Mouse (Mus musculus) embryonic fibroblast, embryonic 13.5 days (primary cell): ENCODE measurements around the gene Plxnc1. TPM values are rescaled to one million over a fixed set of nuclear protein-coding genes. Genes with fewer than 3 reads are reported as not detected.

Experiments used
- H3K27ac ChIP-seq: 2 replicates; pipeline ENCODE4 v1.5.1; 2012; ENCODE audit warnings: low read length, control low read depth, inconsistent platforms; ENCODE audit not compliant: insufficient read depth
- H3K4me1 ChIP-seq: 2 replicates; pipeline ENCODE4 v1.6.1; 2011; ENCODE audit warnings: low read length; ENCODE audit not compliant: control insufficient read depth, insufficient read depth
- H3K4me3 ChIP-seq: 2 replicates; pipeline ENCODE4 v1.5.1; 2011; ENCODE audit warnings: mild to moderate bottlenecking, control low read depth, low read length; ENCODE audit not compliant: insufficient read depth
- CTCF ChIP-seq: IDR thresholded peaks from 2 replicates; pipeline ENCODE4 v1.5.1; 2011; ENCODE audit warnings: mild to moderate bottlenecking, control low read depth, low read length, moderate library complexity, borderline replicate concordance; ENCODE audit not compliant: insufficient read depth
- POLR2A ChIP-seq: IDR thresholded peaks from 2 replicates; pipeline ENCODE4 v1.6.1; 2011; ENCODE audit warnings: low read depth, mild to moderate bottlenecking, control low read depth, low read length, moderate library complexity
- polyA plus RNA-seq: library from polyadenylated mRNA; stranded (reverse); fragments of >200 nt; gene quantifications from 2 replicates; pipeline ENCODE4 v1.2.4, GENCODE M21; 2011; ENCODE audit warnings: low read depth; ENCODE audit not compliant: missing spikeins, insufficient read length

Gene Plxnc1
- polyA plus RNA-seq, 1 experiment = 16.5 TPM

DNA sequence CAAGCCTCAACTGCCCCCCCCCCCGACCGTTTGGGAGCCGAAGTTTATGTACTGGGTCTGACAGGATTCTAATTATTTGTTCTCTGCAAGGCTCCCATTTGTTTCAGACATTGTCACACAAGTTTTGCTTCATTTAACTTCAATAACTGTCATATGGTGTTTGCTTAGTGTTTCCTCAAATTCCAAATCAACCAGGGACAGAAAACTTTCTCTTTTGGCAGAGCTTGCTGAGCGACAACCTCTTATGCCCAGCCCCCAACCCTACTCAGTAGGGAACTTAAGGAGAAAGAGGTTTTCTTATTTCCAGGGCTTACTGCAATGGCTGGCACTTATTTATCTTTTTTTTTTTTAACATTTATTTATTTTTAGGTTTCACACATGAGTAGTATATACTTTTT is 30.5 kb upstream of the Plxnc1 start:
- Histone ChIP-seq H3K4me3 (no peak overlapping the region), H3K4me1 (no peaks in the 10 kb centered on the region), H3K27ac (no peak overlapping the region)
- no peak for TF ChIP-seq POLR2A
- TF ChIP-seq CTCF = no peak

GRCm38 (mm10) chr10:94974345-94975098 is 29.9 kb upstream of the Plxnc1 start:
- no peak for TF ChIP-seq POLR2A
- TF ChIP-seq CTCF = no peak
- H3K27ac ChIP-seq = no peak overlapping the region
- no peaks in the 10 kb centered on the region for H3K4me1 ChIP-seq
- H3K4me3 ChIP-seq = no peak overlapping the region

GRCm38 (mm10) chr10:94971625-94972161 is 27.1 kb upstream of the Plxnc1 start:
- H3K27ac ChIP-seq = no peak overlapping the region
- TF ChIP-seq CTCF (no peak), POLR2A (no peak)
- no peak overlapping the region for H3K4me3 ChIP-seq
- H3K4me1 ChIP-seq = no peaks in the 10 kb centered on the region

- TF ChIP-seq POLR2A = no peak
- no peak for TF ChIP-seq CTCF
- H3K27ac ChIP-seq = no peak overlapping the region
- H3K4me3 ChIP-seq = no peak overlapping the region
- H3K4me1 ChIP-seq = no peaks in the 10 kb centered on the region
Observed at GRCm38 (mm10) chr10:94970221-94970620, 25.6 kb upstream of the Plxnc1 start.

GRCm38 (mm10) chr10:94967468-94967867 is 22.8 kb upstream of the Plxnc1 start:
- Histone ChIP-seq H3K4me1 (no peaks in the 10 kb centered on the region), H3K4me3 (no peak overlapping the region), H3K27ac (no peak overlapping the region)
- TF ChIP-seq POLR2A (no peak), CTCF (no peak)

GRCm38 (mm10) chr10:94966789-94967188 is 22.2 kb upstream of the Plxnc1 start:
- Histone ChIP-seq H3K27ac (no peak overlapping the region), H3K4me1 (no peaks in the 10 kb centered on the region), H3K4me3 (no peak overlapping the region)
- TF ChIP-seq POLR2A = no peak
- TF ChIP-seq CTCF = no peak

DNA sequence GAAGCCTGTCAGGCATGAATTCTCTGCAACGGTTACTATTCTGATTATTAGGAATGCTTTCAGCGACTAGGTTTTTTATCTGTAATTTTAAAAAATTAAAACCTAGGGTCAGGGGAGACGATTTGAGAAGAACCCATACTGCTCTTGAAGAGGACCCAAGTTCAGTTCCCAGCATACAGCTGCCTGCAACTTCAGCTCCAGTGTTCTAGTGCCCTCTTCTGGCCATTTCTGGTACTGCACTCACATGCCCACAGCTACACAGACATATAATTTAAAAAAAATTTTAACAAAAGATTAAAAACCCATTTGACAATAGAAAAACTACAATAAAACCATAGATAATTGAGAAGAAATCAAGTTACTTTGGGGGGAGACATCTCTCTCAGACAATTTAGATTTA is 20.5 kb upstream of the Plxnc1 start:
- TF ChIP-seq CTCF = 0 out of 2 replicates have a peak, but pooled peaks have one; percentile 29
- no peak for TF ChIP-seq POLR2A
- H3K4me3 ChIP-seq = no peak overlapping the region
- H3K4me1 ChIP-seq = no peaks in the 10 kb centered on the region
- H3K27ac ChIP-seq = no peak overlapping the region

GRCm38 (mm10) chr10:94962005-94962404 is 17.4 kb upstream of the Plxnc1 start:
- no peaks in the 10 kb centered on the region for H3K4me1 ChIP-seq
- no peak overlapping the region for H3K27ac ChIP-seq
- TF ChIP-seq CTCF = no peak
- no peak for TF ChIP-seq POLR2A
- no peak overlapping the region for H3K4me3 ChIP-seq

GRCm38 (mm10) chr10:94961283-94961682 is 16.6 kb upstream of the Plxnc1 start:
- no peak overlapping the region for H3K4me3 ChIP-seq
- no peaks in the 10 kb centered on the region for H3K4me1 ChIP-seq
- no peak overlapping the region for H3K27ac ChIP-seq
- no peak for TF ChIP-seq POLR2A
- TF ChIP-seq CTCF = no peak

DNA sequence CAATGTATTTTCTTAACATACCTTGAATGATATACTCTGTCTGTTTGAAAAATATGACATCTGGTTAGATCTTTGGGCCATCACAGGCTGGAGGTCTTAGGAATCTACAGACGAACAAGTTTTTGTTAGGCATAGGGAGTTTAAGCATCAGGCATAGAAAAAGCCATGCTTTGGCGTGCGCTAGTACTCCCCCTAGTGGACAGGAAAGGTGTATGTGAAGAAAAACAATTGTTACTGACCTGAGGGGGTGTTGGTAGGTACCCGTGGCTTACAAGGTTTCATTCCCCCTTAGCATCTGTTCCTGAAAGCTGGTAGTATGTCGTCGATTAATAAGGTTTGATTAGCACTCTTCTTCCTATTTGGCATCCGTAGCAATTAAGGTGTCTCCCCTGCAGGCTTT is 13.7 kb upstream of the Plxnc1 start:
- Histone ChIP-seq H3K4me1 (no peaks in the 10 kb centered on the region), H3K4me3 (no peak overlapping the region), H3K27ac (no peak overlapping the region)
- TF ChIP-seq POLR2A = no peak
- no peak for TF ChIP-seq CTCF

DNA sequence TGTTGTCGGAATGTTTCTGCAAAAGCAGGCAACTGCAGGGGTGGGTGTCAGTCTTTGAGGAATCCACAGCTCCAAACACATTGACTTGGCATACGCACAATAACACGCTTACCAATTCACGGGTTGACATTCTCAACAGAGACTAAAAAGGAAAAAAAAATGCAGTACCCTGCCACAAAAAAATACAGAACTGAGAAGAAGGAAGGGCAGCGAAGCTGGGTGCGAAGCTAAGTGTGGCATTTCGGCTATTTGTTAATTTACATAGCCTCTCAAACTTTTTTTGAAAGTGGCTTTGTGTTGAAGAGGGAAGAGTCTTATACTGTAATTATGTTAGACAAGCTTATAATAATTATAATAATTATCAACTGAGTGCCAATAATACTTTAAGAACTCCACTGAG is 13.1 kb upstream of the Plxnc1 start:
- H3K27ac ChIP-seq = no peak overlapping the region
- H3K4me1 ChIP-seq = no peaks in the 10 kb centered on the region
- no peak overlapping the region for H3K4me3 ChIP-seq
- TF ChIP-seq POLR2A (no peak), CTCF (no peak)
